Mouse (Mus musculus) kidney, postnatal 25 days (tissue): Measurements from ENCODE around the gene Ppil3.

Source experiments
- DNase-seq, 2 experiments: peaks; one replicate each; pipeline ENCODE4 v3.0.0; 2021; ENCODE audit warnings: mixed read lengths in 2 of 2

The Ppil3 gene

GRCm38 (mm10) chr1:58445143-58445722 lies at the start of gene Ppil3, which contains the start of gene Nif3l1:
Ppil3 (minus strand) TSS chr1:58445486.
Nif3l1 (plus strand) TSS chr1:58445151.
- DNase-seq, result peak; percentile 79 to 92

- DNase-seq, result no peak
Observed at GRCm38 (mm10) chr1:58482647-58483046, 37.4 kb upstream of the Ppil3 start.

- no peak for DNase-seq
Observed at GRCm38 (mm10) chr1:58475662-58476061, 30.4 kb upstream of the Ppil3 start.

GRCm38 (mm10) chr1:58465561-58465960 lies 20.3 kb upstream of the Ppil3 start:
- DNase-seq, result no peak

GRCm38 (mm10) chr1:58465042-58465441 lies 19.8 kb upstream of the Ppil3 start:
- DNase-seq, result no peak

- no peak for DNase-seq
Observed at GRCm38 (mm10) chr1:58463935-58464334, 18.6 kb upstream of the Ppil3 start.

GRCm38 (mm10) chr1:58460566-58460965 lies 15.3 kb upstream of the Ppil3 start:
- DNase-seq, result no peak

GRCm38 (mm10) chr1:58458867-58459266 lies 13.6 kb upstream of the Ppil3 start:
- DNase-seq, result peak; percentile 50 to 67

- DNase-seq, result no peak
Observed at GRCm38 (mm10) chr1:58458175-58458574, 12.9 kb upstream of the Ppil3 start.

GRCm38 (mm10) chr1:58454316-58454715 lies 9.0 kb upstream of the Ppil3 start:
- no peak for DNase-seq

- no peak for DNase-seq
Observed at GRCm38 (mm10) chr1:58448396-58448795, 3.1 kb upstream of the Ppil3 start.

- peak; percentile 43 to 48 for DNase-seq
Observed at GRCm38 (mm10) chr1:58447766-58448165, 2.5 kb upstream of the Ppil3 start.

GRCm38 (mm10) chr1:58445861-58446260 lies 575 bp upstream of the Ppil3 start:
- DNase-seq, result no peak

GRCm38 (mm10) chr1:58444691-58445090 lies 595 bp downstream of the Ppil3 start:
- DNase-seq, result no peak

GRCm38 (mm10) chr1:58424551-58424950 lies 20.7 kb downstream of the Ppil3 start:
- DNase-seq, result no peak

- DNase-seq, result peak; percentile 99
Observed at GRCm38 (mm10) chr1:58423371-58424248, 21.7 kb downstream of the Ppil3 start, which contains the start of gene Clk1. Clk1 (minus strand) TSS chr1:58424066.

- peak; percentile 45 to 52 for DNase-seq
Observed at GRCm38 (mm10) chr1:58422879-58423278, 22.4 kb downstream of the Ppil3 start.

- DNase-seq, result no peak
Observed at GRCm38 (mm10) chr1:58420961-58421360, 24.3 kb downstream of the Ppil3 start.

- DNase-seq, result no peak
Observed at GRCm38 (mm10) chr1:58420032-58420431, 25.3 kb downstream of the Ppil3 start.

GRCm38 (mm10) chr1:58416048-58416447 lies 29.2 kb downstream of the Ppil3 start:
- no peak for DNase-seq

- DNase-seq, result no peak
Observed at GRCm38 (mm10) chr1:58415442-58415841, 29.8 kb downstream of the Ppil3 start.

- no peak for DNase-seq
Observed at GRCm38 (mm10) chr1:58410776-58411175, 34.5 kb downstream of the Ppil3 start.

- DNase-seq, result no peak
Observed at GRCm38 (mm10) chr1:58410198-58410588, 35.1 kb downstream of the Ppil3 start.

- no peak for DNase-seq
Observed at GRCm38 (mm10) chr1:58409553-58410197, 35.6 kb downstream of the Ppil3 start.
